Mouse (Mus musculus) bone marrow, adult 2 months (tissue): ENCODE data around the gene Gm13288. TPM values are rescaled to one million over a fixed set of nuclear protein-coding genes. Genes with fewer than 3 reads are reported as not detected.
"Not testable (repeated sequence)": the region's sequence is repeated elsewhere in the genome, so short reads cannot be mapped to it uniquely, and the experiment has no call there.

Source experiments
- H3K27ac ChIP-seq: fragments of 200-500 bp; 2 replicates; pipeline ENCODE4 v1.5.1; 2012; ENCODE audit warnings: low read depth, mild to moderate bottlenecking, control low read depth, inconsistent platforms, low read length; ENCODE audit not compliant: control insufficient read depth, poor library complexity, insufficient read depth
- H3K4me1 ChIP-seq: fragments of 200-500 bp; 2 replicates; pipeline ENCODE4 v1.6.1; 2011; ENCODE audit warnings: low read length; ENCODE audit not compliant: control insufficient read depth, insufficient read depth
- H3K4me3 ChIP-seq: fragments of 200-500 bp; replicated peaks from 2 replicates; pipeline ENCODE3; 2011; ENCODE audit warnings: mild to moderate bottlenecking, low read depth, low read length, control low read depth; ENCODE audit not compliant: control insufficient read depth
- CTCF ChIP-seq: fragments of 200-500 bp; IDR thresholded peaks from 2 replicates; pipeline ENCODE4 v1.5.1; 2011; ENCODE audit warnings: low read length, control low read depth; ENCODE audit not compliant: control insufficient read depth, insufficient read depth
- POLR2A ChIP-seq: fragments of 200-500 bp; IDR thresholded peaks from 2 replicates; pipeline ENCODE4 v1.6.1; 2011; ENCODE audit warnings: low read depth, mild to moderate bottlenecking, control low read depth, low read length, borderline replicate concordance; ENCODE audit not compliant: control insufficient read depth
- WGBS: fragments of 180-500 bp; shearing (Covaris S2); methylation state at CpG from one replicate; pipeline ENCODE4 v1.1.7; 2018; 5-methylcytosine and 5-hydroxymethylcytosine counted together
- polyA plus RNA-seq: library from polyadenylated mRNA; stranded (reverse); fragments of >200 nt; gene quantifications from 2 replicates; pipeline ENCODE4 v1.2.4, GENCODE M21; 2011; ENCODE audit warnings: low replicate concordance; ENCODE audit not compliant: missing spikeins, insufficient read depth, insufficient read length

Gm13288 gene
- polyA plus RNA-seq: not detected in 2 replicates

GRCm38 (mm10) chr4:88805231-88805630 is at the start of gene Gm13288:
Gm13288 (plus strand) TSS chr4:88805531.
- not testable (repeated sequence) for H3K4me3 ChIP-seq, H3K27ac ChIP-seq, H3K4me1 ChIP-seq
- WGBS: no CpG with 5 or more reads among the region's 8 CpGs

DNA sequence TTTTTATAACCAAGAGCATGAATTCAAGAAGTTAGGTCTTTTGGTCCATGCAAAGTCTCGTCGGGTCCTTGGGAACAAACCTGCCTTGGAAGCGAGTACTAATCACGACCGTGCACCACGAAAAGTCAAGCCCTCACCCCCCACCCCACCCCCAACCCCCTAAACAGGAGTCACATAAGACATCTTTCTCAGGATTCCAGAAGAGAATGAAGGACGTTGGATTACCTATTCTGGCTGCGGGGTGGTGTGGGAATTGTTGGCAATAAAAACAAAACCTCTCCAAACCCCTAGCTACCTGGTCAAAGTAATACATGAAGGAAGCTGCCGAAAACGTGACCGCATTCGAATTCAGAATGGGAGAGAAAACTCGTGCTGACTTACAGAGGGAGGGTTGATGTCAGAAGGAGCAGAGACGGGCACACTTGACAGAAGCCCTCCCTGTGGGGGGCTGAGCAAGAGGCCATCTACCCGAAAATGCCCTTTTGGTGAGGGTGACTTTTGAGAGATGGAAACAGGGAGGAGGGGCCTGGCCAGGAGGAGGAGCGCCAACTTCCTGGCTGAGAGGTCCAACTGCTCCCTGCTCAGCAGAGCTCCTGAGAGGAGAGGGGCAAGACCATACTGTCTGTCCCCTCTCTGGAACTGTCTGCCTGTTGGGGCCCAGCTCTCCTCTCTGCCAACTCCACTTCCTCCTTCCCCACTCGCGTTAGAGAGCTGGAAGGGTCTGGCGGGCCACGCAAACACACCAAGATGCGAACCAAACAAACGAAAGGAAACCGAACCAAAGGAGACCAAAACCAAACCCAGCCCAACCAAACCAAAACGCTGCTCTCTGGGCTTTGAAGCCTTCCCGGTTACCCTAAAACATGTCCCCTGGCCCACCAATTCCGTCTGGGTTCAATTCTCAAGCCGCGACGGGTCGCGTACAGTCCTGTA is 48.5 kb upstream of the Gm13288 start:
- H3K4me1 ChIP-seq: not testable (repeated sequence)
- 4% methylated on average over 28 of the region's 31 CpGs for WGBS
- Histone ChIP-seq H3K4me3 (peak overlapping the region; percentile 62), H3K27ac (peak overlapping the region; percentile 92)

DNA sequence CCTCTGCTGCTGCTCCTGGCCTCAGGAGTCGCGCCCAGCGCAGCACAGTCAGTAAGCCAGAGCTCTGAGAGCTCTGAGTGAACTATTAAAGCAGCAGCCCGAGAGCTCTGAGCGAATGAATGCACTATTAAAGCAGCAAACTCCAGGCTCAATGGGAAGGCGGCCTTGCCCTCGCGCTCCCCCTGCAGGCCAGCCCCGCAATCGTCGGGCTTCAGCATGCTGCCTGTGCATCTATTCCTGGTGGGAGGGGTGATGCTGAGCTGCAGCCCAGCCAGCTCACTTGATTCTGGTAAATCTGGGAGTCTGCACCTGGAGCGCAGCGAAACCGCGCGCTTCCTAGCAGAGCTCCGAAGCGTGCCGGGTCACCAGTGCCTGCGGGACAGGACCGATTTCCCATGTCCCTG is 47.7 kb upstream of the Gm13288 start:
- not testable (repeated sequence) for H3K4me1 ChIP-seq
- peak overlapping the region; percentile 92 for H3K27ac ChIP-seq
- peak overlapping the region; percentile 62 for H3K4me3 ChIP-seq
- WGBS: 1% methylated on average over 21 of the region's 21 CpGs
- peak; percentile 70 for TF ChIP-seq CTCF

- WGBS: 90% methylated on average over 9 of the region's 9 CpGs
- not testable (repeated sequence) for H3K4me3 ChIP-seq, H3K4me1 ChIP-seq, H3K27ac ChIP-seq
Measured at GRCm38 (mm10) chr4:88758751-88759150, 46.6 kb upstream of the Gm13288 start.

GRCm38 (mm10) chr4:88759610-88760268 is 45.6 kb upstream of the Gm13288 start, which contains the start of gene Gm13283:
Gm13283 (plus strand) TSS chr4:88760119.
- not testable (repeated sequence) for H3K4me1 ChIP-seq, H3K4me3 ChIP-seq
- peak within 1 kb of the TSS; percentile 74; the same call in 1 of the 2 replicates for H3K27ac ChIP-seq
- WGBS: 14% methylated on average over 11 of the region's 14 CpGs

DNA sequence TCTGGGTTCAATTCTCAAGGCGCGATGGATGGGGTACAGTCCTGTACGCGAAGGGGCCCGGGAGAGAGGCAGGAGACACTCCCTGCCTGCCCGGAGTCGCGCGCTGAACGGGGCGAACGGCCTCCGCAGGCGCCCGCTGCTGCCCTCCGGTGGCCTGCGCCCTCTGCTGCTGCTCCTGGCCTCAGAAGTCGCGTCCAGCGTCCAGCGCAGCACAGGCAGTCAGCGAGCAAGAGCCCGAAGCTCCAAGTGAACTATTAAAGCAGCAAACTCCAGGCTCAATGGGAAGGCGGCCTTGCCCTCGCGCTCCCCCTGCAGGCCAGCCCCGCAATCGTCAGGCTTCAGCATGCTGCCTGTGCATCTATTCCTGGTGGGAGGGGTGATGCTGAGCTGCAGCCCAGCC is 44.9 kb upstream of the Gm13288 start:
- TF ChIP-seq POLR2A: peak; percentile 43; the same call in 1 of the 2 replicates
- under 1% methylated on average over 28 of the region's 28 CpGs for WGBS
- not testable (repeated sequence) for H3K4me3 ChIP-seq, H3K4me1 ChIP-seq
- peak overlapping the region; percentile 74; the same call in 1 of the 2 replicates for H3K27ac ChIP-seq

DNA sequence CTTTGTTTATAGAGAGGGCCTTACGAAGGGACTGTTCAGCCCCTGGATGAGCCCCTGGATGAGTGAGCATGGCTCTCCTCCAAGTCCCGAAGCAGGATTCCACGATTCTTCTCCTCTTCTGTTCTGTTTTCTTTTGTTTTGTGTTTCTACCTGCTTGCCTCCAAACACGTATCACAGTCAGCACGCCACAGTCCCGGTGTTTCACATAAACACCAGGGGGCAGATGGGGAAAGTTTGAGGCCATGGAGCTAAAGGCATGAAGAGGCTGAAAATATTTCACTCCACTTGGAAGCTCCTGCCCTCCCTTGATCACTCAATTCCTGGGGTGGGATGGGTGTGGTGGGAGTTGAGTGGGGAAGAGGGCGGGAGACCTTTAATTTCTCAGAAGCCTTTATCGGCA is 43.6 kb upstream of the Gm13288 start:
- H3K27ac ChIP-seq: not testable (repeated sequence)
- 71% methylated on average over 6 of the region's 8 CpGs for WGBS

GRCm38 (mm10) chr4:88762341-88762740 is 43.0 kb upstream of the Gm13288 start:
- H3K27ac ChIP-seq, H3K4me3 ChIP-seq: not testable (repeated sequence)
- 49% methylated on average over 9 of the region's 9 CpGs for WGBS

More for the DNA sequence above, 43.6 kb upstream of the Gm13288 start:
- H3K4me3 ChIP-seq, H3K4me1 ChIP-seq: not testable (repeated sequence)

DNA sequence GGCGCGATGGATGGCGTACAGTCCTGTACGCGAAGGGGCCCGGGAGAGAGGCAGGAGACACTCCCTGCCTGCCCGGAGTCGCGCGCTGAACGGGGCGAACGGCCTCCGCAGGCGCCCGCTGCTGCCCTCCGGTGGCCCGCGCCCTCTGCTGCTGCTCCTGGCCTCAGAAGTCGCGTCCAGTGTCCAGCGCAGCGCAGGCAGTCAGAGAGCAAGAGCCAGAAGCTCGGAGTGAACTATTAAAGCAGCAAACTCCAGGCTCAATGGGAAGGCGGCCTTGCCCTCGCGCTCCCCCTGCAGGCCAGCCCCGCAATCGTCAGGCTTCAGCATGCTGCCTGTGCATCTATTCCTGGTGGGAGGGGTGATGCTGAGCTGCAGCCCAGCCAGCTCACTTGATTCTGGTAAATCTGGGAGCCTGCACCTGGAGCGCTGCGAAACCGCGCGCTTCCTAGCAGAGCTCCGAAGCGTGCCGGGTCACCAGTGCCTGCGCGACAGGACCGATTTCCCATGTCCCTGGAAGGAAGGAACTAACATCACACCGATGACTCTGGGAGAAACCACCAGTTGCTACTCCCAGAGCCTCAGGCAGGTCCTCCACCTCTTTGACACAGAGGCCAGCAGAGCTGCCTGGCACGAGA is 41.8 kb upstream of the Gm13288 start:
- not testable (repeated sequence) for H3K4me1 ChIP-seq
- 2% methylated on average over 34 of the region's 42 CpGs for WGBS
- peak; percentile 8; the same call in 1 of the 2 replicates for TF ChIP-seq CTCF
- peak; percentile 50; the same call in 1 of the 2 replicates for TF ChIP-seq POLR2A
- H3K27ac ChIP-seq: peak overlapping the region; percentile 81
- peak overlapping the region; percentile 31 for H3K4me3 ChIP-seq

More at GRCm38 (mm10) chr4:88762341-88762740, 43.0 kb upstream of the Gm13288 start:
- not testable (repeated sequence) for H3K4me1 ChIP-seq

DNA sequence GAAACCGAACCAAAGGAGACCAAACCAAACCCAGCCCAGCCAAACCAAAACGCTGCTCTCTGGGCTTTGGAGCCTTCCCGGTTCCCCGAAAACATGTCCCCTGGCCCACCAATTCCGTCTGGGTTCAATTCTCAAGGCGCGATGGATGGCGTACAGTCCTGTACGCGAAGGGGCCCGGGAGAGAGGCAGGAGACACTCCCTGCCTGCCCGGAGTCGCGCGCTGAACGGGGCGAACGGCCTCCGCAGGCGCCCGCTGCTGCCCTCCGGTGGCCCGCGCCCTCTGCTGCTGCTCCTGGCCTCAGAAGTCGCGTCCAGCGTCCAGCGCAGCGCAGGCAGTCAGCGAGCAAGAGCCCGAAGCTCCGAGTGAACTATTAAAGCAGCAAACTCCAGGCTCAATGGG is 31.8 kb upstream of the Gm13288 start, which contains the start of gene Gm13290:
Gene Gm13290, plus strand, starts transcription at position 301 of the 400 bp plus-strand sequence.
- no CpG with 5 or more reads among the region's 32 CpGs for WGBS
- not testable (repeated sequence) for H3K4me1 ChIP-seq, H3K27ac ChIP-seq, H3K4me3 ChIP-seq

DNA sequence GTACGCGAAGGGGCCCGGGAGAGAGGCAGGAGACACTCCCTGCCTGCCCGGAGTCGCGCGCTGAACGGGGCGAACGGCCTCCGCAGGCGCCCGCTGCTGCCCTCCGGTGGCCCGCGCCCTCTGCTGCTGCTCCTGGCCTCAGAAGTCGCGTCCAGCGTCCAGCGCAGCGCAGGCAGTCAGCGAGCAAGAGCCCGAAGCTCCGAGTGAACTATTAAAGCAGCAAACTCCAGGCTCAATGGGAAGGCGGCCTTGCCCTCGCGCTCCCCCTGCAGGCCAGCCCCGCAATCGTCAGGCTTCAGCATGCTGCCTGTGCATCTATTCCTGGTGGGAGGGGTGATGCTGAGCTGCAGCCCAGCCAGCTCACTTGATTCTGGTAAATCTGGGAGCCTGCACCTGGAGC is 28.7 kb upstream of the Gm13288 start, which contains the start of gene Gm13289:
Gene Gm13289, plus strand, starts transcription at position 301 of the 400 bp plus-strand sequence.
- no CpG with 5 or more reads among the region's 29 CpGs for WGBS

GRCm38 (mm10) chr4:88779550-88779949 is 25.8 kb upstream of the Gm13288 start, which contains the start of gene Gm13272:
Gm13272 (plus strand) TSS chr4:88779850.
- H3K4me3 ChIP-seq, H3K4me1 ChIP-seq, H3K27ac ChIP-seq: not testable (repeated sequence)
- no CpG with 5 or more reads among the region's 29 CpGs for WGBS

More for the DNA sequence above, 28.7 kb upstream of the Gm13288 start, which contains the start of gene Gm13289:
- H3K4me3 ChIP-seq, H3K4me1 ChIP-seq, H3K27ac ChIP-seq: not testable (repeated sequence)
